20 mouse cellular contexts compared by ENCODE assay signal in the genomic region with DNA sequence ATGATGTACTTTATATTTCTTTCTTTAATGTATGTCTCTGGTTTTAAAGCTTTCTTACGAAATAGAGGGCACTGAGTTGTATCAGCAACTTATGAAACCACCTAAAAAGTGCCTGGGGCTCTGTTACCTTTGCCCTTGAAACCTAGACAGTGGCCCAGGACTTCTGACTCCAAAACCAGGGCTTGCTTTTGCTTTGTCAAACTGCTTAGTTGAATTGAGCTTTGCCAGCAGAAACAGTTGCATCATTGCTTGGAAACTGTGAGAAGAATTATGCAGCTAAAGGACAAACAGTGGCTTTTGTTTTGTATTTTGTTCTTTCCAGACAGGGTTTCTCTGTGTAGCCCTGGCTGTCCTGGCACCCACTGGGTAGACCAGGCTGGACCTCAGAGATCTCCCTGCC. TPM values are rescaled to one million over a fixed set of nuclear protein-coding genes. Genes with fewer than 3 reads are reported as not detected.
"Had no signal": no experiment of that assay in that cellular context is flagged by ENCODE, and none has a peak within 500 bp of the region (broad histone marks: within the 10 kb centered on the region; RNA-seq: fewer than 3 reads in every experiment).

No protein-coding gene starts in this region.

- H3K4me3 ChIP-seq: limb, embryonic 15.5 days; liver, embryonic 15.5 days; midbrain, embryonic 10.5 days; neural tube, embryonic 12.5 days had no signal

- H3K4me2 ChIP-seq: limb, embryonic 15.5 days; liver, embryonic 15.5 days; lung, embryonic 14.5 days; neural tube, embryonic 12.5 days had no signal

- H3K27me3 ChIP-seq: limb, embryonic 15.5 days; liver, embryonic 15.5 days; neural tube, embryonic 12.5 days had no signal

- H3K9ac ChIP-seq: limb, embryonic 15.5 days; liver, embryonic 15.5 days; lung, embryonic 14.5 days; neural tube, embryonic 12.5 days had no signal

- H3K27ac ChIP-seq: limb, embryonic 15.5 days; liver, embryonic 15.5 days; midbrain, embryonic 10.5 days; neural tube, embryonic 12.5 days; stomach, postnatal 0 days had no signal

- DNase-seq: kidney, postnatal 14 days; lung, embryonic 14.5 days; lung, postnatal 10 days; lung, postnatal 4 days; midbrain, embryonic 14.5 days; thymus, postnatal 4 days had no signal

- H3K9me3 ChIP-seq: limb, embryonic 15.5 days; liver, embryonic 15.5 days; midbrain, embryonic 10.5 days; neural tube, embryonic 12.5 days had no signal

RNA-seq across cellular contexts. Expression of a gene that starts 50.7 kb away (rescaled TPM):
- total RNA-seq: layer of hippocampus, adult 8-10 months; layer of hippocampus, postnatal 25 days; left cerebral cortex, adult 8-10 months; left cerebral cortex, postnatal 25 days; megakaryocyte, adult 5-6 weeks; monocyte, adult 5-6 weeks; neutrophil, adult 5-6 weeks had no signal
- polyA plus RNA-seq: large intestine, adult 2 months; limb, embryonic 11.5 days; limb, embryonic 15.5 days; liver, embryonic 15.5 days; lung, embryonic 14.5 days; midbrain, embryonic 10.5 days; midbrain, embryonic 14.5 days; neural tube, embryonic 12.5 days; stomach, postnatal 0 days had no signal
